Mouse (Mus musculus): ENCODE data around the gene Fam219a.

Fam219a gene

DNA sequence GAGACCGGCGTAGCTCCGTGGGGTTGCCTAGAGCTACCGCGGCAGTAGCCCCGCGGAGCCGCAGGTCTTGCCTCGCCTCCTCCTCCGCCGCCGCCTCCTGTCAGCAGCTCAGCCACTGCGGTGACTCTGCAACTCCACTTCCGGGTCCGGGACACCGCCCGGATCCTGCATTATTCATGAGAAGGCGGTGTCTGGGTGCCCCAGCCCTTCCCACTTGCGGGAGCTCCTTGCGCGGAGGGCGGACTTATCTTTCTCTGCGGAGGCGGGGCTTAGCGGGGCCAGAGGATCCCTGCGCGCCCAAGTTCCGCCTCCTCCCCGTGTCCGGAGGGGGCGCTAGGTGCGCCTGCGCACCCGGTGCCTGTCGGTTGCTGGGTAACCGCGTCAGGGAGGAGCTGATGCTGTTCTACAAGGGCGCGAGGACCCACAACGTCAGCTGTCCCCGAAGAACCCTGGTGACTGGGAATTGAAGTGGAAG is at the start of gene Fam219a, which contains the start of gene Dnaic1:
Gene Fam219a, minus strand, starts transcription at position 128 of the 475 bp plus-strand sequence.
Gene Dnaic1, plus strand, starts transcription at position 365 of the 475 bp plus-strand sequence.
- DNase-seq: peak; percentile 99

DNA sequence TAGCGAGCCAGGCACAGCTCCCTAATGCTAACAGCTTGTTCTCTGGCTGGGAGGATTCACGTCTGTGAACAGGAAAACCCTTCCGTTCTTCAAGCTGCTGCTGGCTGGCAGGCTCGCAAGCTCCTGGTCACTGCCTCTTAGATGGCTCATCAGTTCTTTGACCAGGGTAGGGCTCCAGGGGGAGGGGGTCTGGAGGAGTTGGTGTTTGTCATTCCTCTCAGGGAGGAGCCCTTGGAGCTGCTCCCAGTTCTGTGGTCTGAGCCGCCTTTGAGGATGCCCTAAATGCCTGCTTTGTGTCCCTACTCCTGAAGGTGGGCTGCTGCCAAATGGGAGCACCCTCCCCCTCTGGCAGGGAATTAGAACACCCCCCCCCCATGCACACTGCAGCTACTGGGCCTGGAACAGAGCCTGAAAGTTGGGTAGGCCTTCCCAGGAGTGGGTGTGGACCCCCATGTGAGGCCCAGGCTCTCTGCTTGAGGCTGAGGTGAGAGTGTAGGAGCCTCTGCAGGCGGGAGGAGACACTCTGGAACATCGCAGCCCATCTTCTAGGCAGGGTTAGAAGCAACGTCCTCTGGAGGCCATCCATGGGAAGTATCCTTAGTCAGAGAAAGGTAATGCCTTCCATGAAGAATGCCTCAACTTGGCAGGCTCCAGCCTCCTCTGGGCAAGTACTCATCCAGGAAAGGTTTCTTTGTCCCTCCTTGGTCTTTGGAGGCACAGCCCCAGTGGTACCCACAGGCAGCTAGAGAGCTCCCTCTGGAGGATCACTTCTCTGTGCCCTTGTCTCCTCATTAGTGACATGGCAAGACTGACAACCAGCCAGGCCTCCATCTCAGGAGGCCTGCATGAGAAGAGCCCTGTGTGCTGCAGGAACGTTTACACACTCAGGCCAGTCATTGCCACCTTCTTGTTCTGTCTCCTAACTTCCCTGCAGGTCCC is 46.6 kb upstream of the Fam219a start:
- DNase-seq: no peak

DNA sequence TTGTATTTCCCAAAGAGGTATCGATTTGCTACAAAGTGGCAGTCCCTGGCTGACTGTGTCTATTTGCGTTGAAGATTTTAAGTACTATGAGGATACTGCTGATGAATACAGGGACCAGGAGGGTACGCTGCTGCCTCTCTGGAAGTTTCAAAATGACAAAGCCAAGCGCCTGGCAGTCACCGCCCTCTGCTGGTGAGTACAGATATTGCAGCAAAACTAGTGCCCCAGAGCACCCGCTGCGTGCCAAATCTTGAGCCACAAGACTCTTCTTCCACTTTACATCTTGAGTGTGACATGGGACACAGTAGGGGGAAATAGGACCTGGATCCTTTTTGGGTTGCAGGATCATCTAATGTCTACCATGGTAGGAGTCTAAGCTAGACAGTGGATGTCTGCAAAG is 44.8 kb upstream of the Fam219a start:
- peak; percentile 72 to 89 for DNase-seq

DNA sequence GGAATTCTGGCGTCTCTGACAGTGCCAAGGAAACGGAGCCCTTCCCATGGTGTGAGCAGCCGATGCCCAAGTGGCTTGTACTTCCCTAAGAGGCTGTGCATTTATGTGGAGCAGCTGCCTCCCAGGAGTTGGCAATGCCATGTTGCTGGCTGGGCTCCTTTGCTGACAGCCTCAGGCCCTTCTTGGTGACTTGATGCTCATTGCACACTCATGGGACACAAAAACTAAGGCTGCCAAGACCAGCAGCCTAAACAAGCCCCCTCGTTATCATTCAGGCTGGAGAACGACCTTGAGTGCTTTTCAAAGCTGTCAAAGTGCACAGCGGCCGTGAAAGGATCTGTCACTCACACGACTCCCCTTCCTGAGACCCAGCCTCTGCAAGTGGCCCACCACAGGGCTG is 42.8 kb upstream of the Fam219a start:
- no peak for DNase-seq

DNA sequence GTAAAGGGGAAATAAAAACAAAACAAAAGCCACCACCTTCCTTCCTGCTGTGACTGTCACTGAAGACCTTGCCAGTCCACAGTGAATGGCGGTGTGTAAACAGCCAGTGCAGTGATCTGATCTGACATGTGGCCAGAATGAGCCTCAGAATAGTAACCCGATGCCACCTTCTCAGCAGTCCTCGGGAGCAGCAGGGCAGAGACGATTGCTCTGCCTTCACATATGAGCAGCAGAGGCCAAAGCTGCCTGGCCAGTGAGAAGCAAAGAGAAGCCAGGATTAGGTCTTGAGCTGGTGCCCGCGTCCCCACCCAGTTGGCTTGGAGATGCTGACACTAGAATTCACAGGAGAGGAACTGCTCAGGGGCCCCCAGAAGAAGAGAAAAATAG is 41.2 kb upstream of the Fam219a start:
- DNase-seq: no peak

DNA sequence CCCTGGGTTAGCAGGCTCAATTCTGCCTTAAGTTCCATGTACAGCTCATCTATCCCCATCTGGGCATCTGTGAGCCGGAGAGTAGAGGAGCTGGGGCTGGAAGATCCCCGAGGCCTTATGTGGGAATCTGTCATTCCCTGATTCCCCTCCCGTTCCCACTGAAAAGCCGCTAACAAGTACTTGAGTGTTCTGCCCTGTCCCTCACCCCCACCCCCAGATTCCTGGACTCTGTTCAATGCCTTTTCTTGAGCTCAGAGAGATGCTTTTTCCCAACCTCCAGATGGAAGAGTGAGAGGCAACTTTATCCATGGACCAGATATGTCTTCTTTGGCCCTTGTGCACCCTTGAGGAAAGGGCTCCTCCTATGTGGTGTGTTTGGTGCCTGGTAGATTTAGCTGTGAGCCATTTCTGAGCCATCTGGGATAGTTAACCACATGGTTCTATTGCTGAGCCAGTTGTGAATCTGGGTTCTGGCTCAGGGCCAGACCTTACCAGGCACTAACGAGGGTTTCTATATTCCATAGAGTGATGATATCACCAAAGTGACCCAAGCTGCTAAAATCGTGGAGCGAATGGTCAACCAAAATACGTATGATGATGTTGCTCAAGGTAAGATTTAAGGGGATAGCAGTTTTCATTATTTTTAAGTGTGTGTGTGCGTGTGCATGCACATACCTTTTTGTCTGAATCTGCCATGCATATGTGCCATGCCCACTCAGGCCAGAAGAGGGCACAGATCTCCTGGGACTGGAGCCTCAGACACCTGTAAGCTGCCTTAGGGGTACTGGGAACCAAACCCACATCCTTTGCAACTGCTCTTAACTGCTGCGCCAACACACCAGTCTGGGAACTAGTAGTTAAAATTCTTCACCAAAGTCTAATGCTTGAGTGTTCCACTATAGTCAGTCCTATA is 40.6 kb upstream of the Fam219a start:
- DNase-seq: peak in 1 of 2 experiments; percentile 40

DNA sequence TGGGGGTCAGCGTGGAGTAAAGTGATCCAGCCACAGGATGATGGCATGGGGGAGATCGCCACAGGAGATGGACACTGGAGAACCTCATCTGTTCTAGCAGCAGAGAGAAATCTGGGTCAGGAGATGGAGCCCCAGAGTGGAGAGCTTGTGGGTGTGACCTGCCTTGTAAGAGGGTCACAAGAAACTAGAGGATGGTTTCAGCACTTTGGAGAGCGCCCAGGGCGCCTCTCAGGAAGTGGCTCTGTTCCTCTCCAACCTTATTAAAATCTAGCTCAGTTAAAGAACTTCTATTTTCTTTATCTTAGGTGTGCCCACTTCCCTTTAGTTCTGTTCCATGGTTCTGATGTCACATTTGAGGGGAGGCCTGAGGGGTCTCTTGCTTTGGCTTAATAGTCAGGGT is 37.4 kb upstream of the Fam219a start:
- DNase-seq: peak; percentile 56 to 85

DNA sequence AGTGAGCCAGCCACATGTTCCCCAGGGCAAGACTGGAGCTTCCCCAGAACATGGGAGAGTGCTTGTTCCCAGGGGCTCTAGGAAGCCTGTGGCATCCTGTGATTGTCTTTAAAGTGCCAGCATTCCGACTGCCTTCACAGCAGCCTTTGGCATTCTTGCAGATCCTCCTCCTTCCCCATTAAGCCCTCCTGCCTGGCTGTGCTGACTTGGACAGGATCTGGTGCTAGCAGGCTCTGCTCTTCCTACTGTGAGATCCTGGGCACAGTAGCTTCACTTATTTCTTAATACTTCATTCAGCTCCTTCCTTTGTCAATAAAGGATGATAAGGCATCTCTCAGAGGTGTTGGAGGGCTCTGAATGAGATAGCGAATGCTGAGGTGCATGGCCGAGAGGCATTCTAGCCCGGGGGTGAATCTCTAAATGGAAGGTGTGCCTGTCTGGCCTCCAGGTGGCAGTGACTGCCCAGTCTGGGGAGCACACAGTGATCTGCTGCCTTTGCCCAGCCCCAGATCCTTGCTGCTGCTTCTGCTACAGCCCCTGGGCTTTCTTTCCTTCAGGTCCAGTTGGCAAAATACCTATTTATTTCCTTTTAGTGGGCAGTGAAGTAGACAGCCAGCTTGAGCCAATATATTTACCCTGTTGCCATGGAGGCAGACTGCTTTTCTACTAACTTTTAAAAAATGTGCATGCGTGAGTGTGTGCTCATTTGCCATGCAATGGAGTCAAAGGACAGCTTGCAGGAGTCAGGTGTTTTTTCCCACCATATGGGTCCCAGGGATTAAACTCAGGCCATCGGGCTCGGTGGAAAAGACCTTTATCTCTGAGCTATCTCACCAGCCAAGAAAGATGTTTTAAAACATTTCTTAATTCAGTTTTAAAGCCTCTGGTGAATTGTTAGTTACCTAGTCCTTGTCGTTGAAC is 35.4 kb upstream of the Fam219a start:
- peak in 1 of 2 experiments; percentile 54 for DNase-seq

DNA sequence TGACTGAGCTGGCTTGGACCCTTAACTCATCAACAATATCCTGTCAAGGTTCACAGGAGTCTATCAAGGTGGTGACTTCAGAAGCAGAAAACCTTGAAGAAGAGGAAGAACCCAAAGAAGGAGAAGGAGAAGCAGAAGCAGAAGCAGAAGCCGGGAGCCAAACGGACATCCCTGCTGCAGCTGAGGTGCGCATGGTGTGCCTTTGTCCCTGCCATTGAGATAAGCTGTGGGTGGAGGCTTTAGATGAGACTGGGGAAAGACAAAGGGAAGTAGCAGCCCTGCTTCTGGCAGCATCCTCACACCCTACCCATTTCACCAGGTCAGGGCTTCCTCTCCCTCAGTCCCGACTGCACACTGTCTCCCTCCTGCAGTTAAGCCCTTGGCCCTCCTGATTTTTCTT is 33.5 kb upstream of the Fam219a start:
- no peak for DNase-seq

DNA sequence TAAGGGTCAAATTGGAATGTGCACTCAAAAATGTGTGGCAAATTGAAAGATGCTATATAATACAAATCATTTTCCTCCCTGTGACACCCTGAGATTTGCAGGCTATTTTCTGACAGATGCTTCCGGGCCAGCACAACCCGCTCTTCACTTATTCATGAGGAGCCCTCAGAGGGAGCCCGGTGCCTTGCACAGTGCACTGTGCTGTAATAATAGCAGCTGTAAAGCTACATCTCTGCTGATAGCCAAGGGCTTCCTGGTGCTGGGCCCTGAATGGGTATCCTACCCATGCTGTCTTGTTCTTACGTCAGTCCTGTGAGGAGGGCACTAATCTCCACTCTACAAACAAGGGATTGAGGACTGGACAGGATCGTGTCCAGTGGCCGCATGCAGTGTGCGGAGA is 14.0 kb upstream of the Fam219a start:
- no peak for DNase-seq

DNA sequence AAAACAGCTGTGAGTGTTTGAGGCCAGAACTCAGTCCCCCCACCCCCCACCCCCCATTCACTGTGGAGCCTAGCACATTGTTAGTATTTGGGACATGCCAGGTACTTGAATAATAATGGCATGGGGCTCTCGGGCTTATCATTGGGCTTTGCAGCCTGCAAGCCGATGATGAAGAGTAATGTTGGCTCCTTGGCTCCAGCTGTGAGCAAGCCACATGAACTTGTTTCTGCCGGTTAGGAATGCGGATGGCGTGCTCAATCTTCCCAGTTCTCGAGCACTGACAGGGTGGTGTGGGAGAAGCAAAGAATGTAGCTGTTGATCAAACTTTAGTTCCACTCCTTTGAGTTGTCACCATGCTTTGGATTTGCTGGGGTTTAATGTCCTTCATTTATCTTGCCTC is 6.6 kb upstream of the Fam219a start:
- no peak for DNase-seq

DNA sequence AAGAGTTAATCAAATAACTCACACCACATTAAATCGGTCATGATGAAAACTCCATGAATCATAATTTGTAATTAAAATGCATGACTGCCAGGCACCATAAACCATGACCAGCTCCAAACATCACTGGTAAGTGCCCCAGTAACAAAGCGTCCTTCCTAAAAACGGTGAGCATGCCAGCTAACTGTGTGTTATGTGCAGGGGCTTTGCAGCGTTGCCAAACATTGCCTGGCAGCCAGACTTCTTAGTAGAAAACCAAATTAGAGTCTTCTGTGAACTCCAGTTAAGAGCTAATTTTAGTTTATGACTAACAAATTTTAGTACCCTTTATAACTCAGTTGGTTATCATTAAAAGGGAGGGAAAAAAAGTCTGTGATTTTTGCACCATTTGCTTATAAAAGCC is 4.2 kb upstream of the Fam219a start:
- DNase-seq: no peak

DNA sequence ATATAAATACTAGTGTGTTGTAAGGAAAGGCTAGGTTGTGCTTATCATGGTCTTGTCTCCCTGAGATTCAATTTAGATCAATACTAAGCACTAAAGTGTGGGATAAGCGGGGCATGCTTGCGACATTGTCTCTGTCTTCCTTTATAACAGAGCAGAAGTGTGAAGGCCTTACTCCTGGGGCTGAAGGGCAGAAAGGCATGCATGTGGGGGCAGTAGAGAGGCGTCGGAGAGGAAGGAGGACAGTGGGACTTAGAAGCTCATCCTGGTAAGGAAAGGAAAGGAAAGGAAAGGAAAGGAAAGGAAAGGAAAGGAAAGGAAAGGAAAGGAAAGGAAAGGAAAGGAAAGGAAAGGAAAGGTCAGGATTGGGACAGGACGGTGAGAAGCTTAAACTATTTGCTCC is 2.2 kb upstream of the Fam219a start:
- peak in 1 of 2 experiments; percentile 57 for DNase-seq

DNA sequence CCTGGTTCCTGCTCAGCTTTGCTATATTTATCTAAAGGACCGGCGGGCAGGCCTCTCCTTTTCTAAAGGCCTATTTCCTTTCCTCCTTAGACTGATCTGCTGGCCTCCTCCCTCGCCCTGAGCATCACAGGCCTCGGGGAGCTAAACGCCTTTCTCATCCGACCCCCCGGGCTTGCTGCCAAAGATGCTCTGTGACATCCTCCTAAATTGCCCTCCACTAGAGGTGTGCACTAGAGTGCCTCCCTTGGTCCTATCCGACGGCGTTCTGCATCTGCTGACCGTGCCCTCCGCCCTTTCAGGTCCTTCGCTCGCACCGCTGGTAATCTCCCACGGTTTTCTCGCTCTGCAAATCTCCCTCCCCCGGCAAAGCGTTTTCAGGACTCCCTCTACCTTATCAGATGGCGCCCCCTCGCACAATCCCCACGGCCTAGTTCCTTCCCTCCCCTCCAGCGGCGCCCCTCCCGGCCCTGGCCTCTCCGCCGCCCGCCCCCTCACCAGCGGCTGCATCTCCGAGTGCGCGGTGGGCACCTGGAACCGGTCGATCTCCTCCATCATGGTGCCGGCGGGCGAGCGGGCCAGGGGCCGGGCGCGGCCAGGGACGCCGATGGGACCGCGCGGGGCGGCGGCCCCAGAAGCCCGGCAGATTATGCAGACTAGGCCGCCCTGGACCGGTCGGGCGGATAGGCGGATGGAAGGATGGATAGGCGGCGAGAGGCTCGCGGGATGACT is 492 bp downstream of the Fam219a start:
- peak in 1 of 2 experiments; percentile 63 for DNase-seq

DNA sequence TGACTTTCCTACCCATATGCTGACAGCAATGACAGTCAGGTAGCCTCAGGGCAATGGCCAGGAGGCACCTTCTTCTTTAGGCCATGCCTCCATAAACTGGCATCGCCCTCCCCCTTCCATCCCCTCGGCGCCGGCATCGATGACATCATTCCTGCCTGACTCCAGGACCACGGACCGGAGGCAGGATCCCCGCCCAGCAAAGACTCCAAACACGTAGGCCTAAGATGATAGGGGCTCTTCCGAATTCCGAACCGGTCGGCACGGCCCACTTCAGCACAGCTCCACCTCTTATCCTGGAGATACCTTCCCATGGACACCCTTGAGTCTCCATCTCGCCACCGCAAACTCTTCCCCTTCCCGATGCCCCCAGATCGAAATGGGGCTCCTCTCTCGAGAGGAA is 1.1 kb downstream of the Fam219a start:
- peak; percentile 60 for DNase-seq

DNA sequence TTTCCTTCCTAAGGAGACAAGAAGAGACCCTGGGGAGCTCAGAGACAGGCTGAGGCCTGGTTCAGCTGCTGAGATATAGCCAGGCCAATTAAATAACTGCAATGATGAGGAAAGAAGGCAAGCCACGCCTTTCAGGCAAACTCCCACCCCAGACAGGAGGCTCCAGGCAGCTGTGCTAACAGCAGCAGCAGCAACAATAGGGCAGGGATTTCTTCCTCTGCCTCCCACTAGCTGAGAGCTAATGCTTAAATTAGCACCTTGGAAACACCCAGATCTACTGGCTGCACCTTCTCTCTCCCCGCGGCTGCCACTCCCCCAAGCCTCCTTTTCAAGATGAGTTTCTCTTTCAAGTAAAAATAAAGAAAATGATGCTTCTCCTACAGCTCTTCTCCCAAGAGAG is 3.2 kb downstream of the Fam219a start:
- DNase-seq: no peak

DNA sequence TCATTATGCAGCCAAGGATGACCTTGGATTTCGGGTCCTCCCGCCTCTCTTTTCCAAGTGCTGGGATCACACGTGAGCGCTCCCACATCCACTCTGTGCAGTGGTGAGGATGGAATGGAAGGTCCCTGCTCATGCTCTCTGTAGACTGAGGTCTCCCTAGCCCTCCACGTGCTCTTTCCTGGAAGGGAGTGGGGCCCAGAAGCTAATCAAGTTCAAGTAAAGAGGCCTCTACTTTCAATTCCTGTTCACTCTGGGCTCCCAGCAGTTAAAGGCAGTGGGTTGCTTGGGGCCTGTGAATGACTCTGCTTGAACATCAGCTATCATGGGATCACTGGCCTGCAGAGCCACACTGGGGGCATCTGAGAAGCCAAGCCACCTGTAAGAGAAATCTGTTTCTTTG is 6.0 kb downstream of the Fam219a start:
- DNase-seq: no peak

DNA sequence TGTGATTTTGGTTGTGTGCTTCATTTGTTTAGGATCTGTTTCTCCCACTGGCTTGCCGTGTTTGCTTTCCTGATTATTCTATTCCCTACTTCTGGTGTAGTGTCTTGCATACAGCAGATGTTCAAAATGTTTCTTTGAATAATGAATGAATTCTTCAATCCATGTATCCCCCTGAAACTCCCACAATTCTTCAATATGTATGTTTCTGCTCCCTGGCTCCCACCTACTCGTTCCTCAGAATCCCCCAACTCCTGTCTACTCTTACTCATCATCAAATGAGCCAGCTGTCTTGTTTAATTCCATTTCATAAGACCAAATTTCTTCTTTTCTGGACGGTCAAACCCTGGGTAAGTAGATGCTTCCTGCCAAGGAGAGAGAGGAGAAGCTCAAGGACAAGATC is 12.2 kb downstream of the Fam219a start:
- no peak for DNase-seq

DNA sequence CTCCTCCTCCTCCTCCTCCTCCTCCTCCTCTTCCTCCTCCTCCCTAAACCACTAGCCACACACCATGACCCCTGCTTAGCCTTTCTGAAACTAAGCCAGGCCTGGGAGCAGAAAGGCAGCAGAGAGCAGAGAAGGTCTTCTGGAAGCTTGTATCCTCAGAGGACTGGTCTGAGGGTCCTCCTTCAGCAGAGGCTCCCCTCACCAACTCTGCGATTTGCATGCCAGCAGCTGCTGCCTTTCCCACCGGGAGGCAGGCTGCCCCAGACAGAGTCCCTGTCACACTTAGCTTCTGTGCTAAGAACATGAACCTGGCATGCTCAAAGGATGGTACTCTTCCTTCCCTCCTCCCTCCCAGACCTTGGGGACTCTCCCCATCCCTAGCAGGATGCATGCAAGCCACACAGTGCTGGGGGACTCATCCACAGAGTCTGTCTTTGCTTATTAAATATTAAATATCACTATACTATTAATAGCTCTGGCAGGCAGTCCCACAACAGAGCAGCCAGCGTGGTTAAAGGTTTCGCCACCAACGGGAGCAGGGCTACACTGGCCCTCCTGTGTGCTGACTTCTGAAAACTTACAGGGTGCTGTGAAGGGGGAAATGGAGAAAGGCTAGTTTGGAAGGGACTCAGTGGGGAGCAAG is 12.9 kb downstream of the Fam219a start:
- no peak for DNase-seq

DNA sequence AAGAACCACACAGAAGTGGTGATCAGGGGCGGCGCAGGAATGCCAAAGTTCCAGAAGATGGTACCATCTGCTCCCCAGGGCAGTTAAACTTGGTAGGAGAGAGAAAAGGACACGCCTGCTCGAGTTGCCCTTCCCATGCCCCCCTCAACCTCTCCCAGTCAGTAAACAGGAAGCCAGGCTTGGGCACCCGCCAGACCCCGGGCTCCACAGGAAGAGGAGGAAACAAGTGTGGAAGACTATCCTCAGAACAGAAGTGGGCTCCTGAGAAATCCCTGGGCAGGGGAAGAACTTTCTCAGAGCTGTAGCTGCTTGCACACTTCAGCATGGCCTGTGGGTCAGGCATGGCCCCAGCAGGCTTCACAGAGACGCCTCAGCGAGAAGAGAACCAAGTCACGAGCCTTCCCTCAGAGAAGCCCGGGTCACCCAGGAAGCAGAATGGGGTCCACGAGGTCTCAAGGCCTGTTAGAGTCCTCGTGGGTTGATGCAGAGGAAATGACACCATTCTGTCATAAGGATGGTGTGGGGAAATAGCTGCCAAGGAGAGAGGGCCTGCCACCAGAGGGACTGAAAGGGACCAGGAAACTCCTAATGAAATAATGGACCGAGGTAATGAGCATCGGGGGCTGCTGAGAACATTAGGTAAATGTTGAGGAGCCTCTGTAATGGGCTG is 14.2 kb downstream of the Fam219a start:
- peak; percentile 85 to 90 for DNase-seq
